Mouse (Mus musculus): ENCODE measurements around the gene Isy1.

DNA sequence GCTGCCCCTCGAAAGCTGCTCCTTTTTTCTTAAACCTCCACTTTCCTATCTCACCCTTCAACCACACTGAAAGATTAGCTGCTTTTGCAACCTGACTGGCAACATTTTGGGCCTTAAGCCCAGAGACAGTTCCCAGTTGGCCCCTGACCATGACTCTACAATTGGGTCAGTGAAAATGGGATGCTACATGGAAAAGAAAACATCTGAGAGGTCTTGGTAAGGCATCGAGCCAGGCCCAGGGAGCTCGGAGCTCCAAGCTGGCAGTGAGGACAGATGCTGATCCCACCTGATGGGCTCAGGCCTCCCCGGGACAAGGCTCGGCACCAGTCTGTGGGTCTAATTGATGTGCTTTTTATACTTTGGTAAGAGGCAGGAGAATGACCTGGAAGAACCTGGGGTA, 46.8 kb downstream of the Isy1 start:
- TF ChIP-seq CTCF (IDR thresholded peaks at IDR 0.05; ENCODE audit: low read depth) (no peak), EP300 (IDR thresholded peaks at IDR 0.05; ENCODE audit: low read depth) (no peak)

Data from heart, postnatal 0 days (tissue).